Mouse (Mus musculus) liver, postnatal 0 days (tissue): Measurements from ENCODE around the gene Copb1.

Source experiments
- CTCF ChIP-seq: sonication (generic); IDR thresholded peaks from 2 replicates; pipeline ENCODE4 v1.5.1; 2016; ENCODE audit warnings: antibody characterized with exemption, low read depth
- EP300 ChIP-seq: IDR thresholded peaks from 2 replicates; pipeline ENCODE4 v1.6.1; 2016; ENCODE audit warnings: antibody characterized with exemption, low read depth, mild to moderate bottlenecking

DNA sequence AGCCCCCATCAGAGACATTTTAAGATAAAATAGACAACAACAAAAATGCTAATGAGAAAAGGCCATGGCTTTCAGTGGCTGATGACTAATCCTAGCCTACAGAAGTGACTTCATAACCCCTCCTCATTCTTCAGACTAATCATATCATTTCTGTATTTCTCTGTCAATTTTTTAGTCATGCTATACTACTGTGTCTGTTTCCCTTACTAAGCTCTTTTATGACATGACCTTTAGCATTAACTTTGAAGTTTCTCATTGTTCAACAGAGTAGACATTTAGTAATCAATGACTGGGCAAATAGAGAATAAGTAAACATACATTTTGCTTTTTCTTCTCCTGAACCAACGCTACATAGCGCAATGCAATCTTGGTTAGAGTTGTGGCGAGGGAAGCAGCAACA lies 22.7 kb downstream of the Copb1 start:
- TF ChIP-seq CTCF (no peak), EP300 (0 out of 2 replicates have a peak, but pooled peaks have one; percentile 15)
